Mouse (Mus musculus): ENCODE measurements around the gene Piezo1. TPM values are rescaled to one million over a fixed set of nuclear protein-coding genes. Genes with fewer than 3 reads are reported as not detected.
"Not testable (repeated sequence)": the region's sequence is repeated elsewhere in the genome, so short reads cannot be mapped to it uniquely, and the experiment has no call there.

Gene Piezo1
- 10 to 100 TPM; 12.9 to 16.2 (median 14.5) TPM for polyA plus RNA-seq (2017; shearing (Covaris generic))

- peak; percentile 64 for ATAC-seq
Observed at GRCm38 (mm10) chr8:122551265-122552051, at the start of gene Piezo1. Piezo1 (minus strand) TSS chr8:122551329.

- ATAC-seq = no peak
Observed at GRCm38 (mm10) chr8:122600666-122601065, 49.5 kb upstream of the Piezo1 start.

GRCm38 (mm10) chr8:122596031-122596430 lies 44.9 kb upstream of the Piezo1 start:
- no peak for ATAC-seq

- no peak for ATAC-seq
Observed at GRCm38 (mm10) chr8:122593783-122594507, 42.8 kb upstream of the Piezo1 start.

GRCm38 (mm10) chr8:122593240-122593639 lies 42.1 kb upstream of the Piezo1 start:
- ATAC-seq = no peak

GRCm38 (mm10) chr8:122586749-122587148 lies 35.6 kb upstream of the Piezo1 start:
- no peak for ATAC-seq

GRCm38 (mm10) chr8:122586171-122586570 lies 35.0 kb upstream of the Piezo1 start:
- no peak for ATAC-seq

GRCm38 (mm10) chr8:122585411-122585891 lies 34.3 kb upstream of the Piezo1 start:
- ATAC-seq = no peak

GRCm38 (mm10) chr8:122584981-122585380 lies 33.9 kb upstream of the Piezo1 start:
- ATAC-seq = no peak

- ATAC-seq = no peak
Observed at GRCm38 (mm10) chr8:122580926-122581325, 29.8 kb upstream of the Piezo1 start.

- ATAC-seq = no peak
Observed at GRCm38 (mm10) chr8:122579196-122579595, 28.1 kb upstream of the Piezo1 start.

GRCm38 (mm10) chr8:122577116-122577515 lies 26.0 kb upstream of the Piezo1 start:
- no peak for ATAC-seq

GRCm38 (mm10) chr8:122576648-122577022 lies 25.5 kb upstream of the Piezo1 start, which contains the start of gene Aprt:
Aprt (minus strand) TSS chr8:122576909.
- peak; percentile 99 for ATAC-seq

- ATAC-seq = peak; percentile 6
Observed at GRCm38 (mm10) chr8:122575735-122576647, 24.9 kb upstream of the Piezo1 start.

GRCm38 (mm10) chr8:122575286-122575685 lies 24.2 kb upstream of the Piezo1 start:
- no peak for ATAC-seq

GRCm38 (mm10) chr8:122574667-122575251 lies 23.6 kb upstream of the Piezo1 start:
- ATAC-seq = no peak

GRCm38 (mm10) chr8:122574264-122574663 lies 23.1 kb upstream of the Piezo1 start:
- ATAC-seq = no peak

- no peak for ATAC-seq
Observed at GRCm38 (mm10) chr8:122573577-122573976, 22.4 kb upstream of the Piezo1 start.

GRCm38 (mm10) chr8:122573176-122573575 lies 22.0 kb upstream of the Piezo1 start:
- not testable (repeated sequence) for ATAC-seq

- no peak for ATAC-seq
Observed at GRCm38 (mm10) chr8:122572751-122573150, 21.6 kb upstream of the Piezo1 start.

GRCm38 (mm10) chr8:122571750-122572267 lies 20.7 kb upstream of the Piezo1 start:
- no peak for ATAC-seq

GRCm38 (mm10) chr8:122571153-122571552 lies 20.0 kb upstream of the Piezo1 start:
- no peak for ATAC-seq
